Mouse (Mus musculus) kidney, adult 2 months (tissue): ENCODE results near the gene Zfp536.

ENCODE experiments used
- CTCF ChIP-seq: fragments of 200-500 bp; conservative IDR thresholded peaks from 2 replicates; pipeline ENCODE4 v1.5.1; 2011; ENCODE audit warnings: low read depth, mild to moderate bottlenecking, control low read depth, low read length, moderate library complexity, mixed read lengths; ENCODE audit not compliant: insufficient read depth, insufficient read length
- POLR2A ChIP-seq: fragments of 200-500 bp; IDR thresholded peaks from one replicate; pipeline ENCODE4 v1.6.1; 2011; ENCODE audit warnings: low read depth, low read length, control low read depth

GRCm38 (mm10) chr7:37565371-37565770, 208.1 kb downstream of the Zfp536 start:
- no peak for TF ChIP-seq CTCF
- no peak for TF ChIP-seq POLR2A
